Mouse (Mus musculus): Measurements from ENCODE around the gene Trak1. TPM values are rescaled to one million over a fixed set of nuclear protein-coding genes. Genes with fewer than 3 reads are reported as not detected.
A peak's percentile ranks its signal among the peaks of the same experiment; 100 is the strongest.

Gene Trak1
- polyA plus RNA-seq, 1 experiment from 2014 or later, result 26.1 TPM

DNA sequence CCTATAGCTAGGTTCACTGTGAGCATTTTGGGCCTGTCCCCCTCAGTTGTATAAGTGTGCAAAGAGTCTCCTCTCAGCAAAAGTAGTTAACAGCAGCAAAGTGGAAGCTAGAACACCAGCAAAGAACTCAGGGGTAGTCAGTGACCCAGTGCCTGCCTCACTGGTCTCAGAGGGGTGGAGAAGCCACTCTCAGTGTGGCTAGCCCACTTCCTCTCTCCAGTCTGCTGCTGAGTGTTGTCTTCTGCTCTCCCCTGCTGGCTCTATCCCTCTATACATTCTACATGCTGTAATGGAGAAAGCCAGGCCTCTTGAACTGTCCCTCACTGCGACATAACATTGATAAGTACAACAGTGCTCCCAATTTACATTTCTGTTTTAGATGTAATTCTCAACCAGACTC is 26.2 kb upstream of the Trak1 start:
- DNase-seq (ENCODE audit: low spot score), result no peak
- Histone ChIP-seq H3K36me3 (ENCODE audit: control insufficient read depth, insufficient read depth, low read length) (no peaks in the 10 kb centered on the region), H3K27me3 (replicated peaks; ENCODE audit: control insufficient read depth, insufficient read depth, low read length) (no peaks in the 10 kb centered on the region), H3K9ac (ENCODE audit: low read length) (no peak overlapping the region), H3K4me2 (ENCODE audit: low read length) (no peak overlapping the region), H3K27ac (ENCODE audit: low read depth) (no peak overlapping the region), H3K4me3 (ENCODE audit: low read depth, low read length) (no peak overlapping the region), H3K4me1 (replicated peaks; ENCODE audit: control insufficient read depth, insufficient read depth, low read length) (no peaks in the 10 kb centered on the region), H3K9me3 (ENCODE audit: control insufficient read depth, low read length) (no peaks in the 10 kb centered on the region)
- ATAC-seq (replicated peaks; ENCODE audit: low FRiP score, low TSS enrichment, low read depth), result no peak
- WGBS, result 88% methylated on average over 1 of the region's 1 CpGs

GRCm38 (mm10) chr9:121271561-121271960 is 25.7 kb upstream of the Trak1 start:
- H3K36me3 ChIP-seq (ENCODE audit: control insufficient read depth, insufficient read depth, low read length), result no peaks in the 10 kb centered on the region
- H3K4me1 ChIP-seq (replicated peaks; ENCODE audit: control insufficient read depth, insufficient read depth, low read length), result no peaks in the 10 kb centered on the region
- no peak for ATAC-seq (replicated peaks; ENCODE audit: low FRiP score, low TSS enrichment, low read depth)
- no peaks in the 10 kb centered on the region for H3K27me3 ChIP-seq (replicated peaks; ENCODE audit: control insufficient read depth, insufficient read depth, low read length)
- H3K9ac ChIP-seq (ENCODE audit: low read length), result no peak overlapping the region
- H3K27ac ChIP-seq (ENCODE audit: low read depth), result no peak overlapping the region
- DNase-seq (ENCODE audit: low spot score), result no peak
- H3K4me2 ChIP-seq (ENCODE audit: low read length), result no peak overlapping the region
- no peaks in the 10 kb centered on the region for H3K9me3 ChIP-seq (ENCODE audit: control insufficient read depth, low read length)
- WGBS, result 54% methylated on average over 4 of the region's 4 CpGs
- no peak overlapping the region for H3K4me3 ChIP-seq (ENCODE audit: low read depth, low read length)

DNA sequence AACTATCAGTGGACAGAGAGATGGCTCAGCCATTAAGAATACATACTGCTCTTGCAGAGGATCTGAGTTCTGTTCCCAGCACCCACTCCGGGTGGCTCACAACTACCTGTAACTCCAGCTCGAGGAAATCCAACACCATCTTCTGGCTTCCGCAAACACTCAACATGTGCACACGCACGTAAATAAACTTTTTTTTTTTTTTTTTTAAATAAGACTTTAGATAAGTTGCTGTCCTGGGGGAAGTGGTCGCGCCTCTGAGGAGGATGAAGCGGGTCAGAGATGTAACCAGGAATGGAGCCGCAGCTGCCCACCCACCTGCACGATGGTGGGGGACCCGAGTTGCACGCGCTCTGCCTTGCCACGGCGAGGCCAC is 20.6 kb upstream of the Trak1 start:
- H3K27ac ChIP-seq (ENCODE audit: low read depth), result no peak overlapping the region
- WGBS, result 18% methylated on average over 15 of the region's 15 CpGs
- DNase-seq (ENCODE audit: low spot score), result no peak
- H3K36me3 ChIP-seq (ENCODE audit: control insufficient read depth, insufficient read depth, low read length), result no peaks in the 10 kb centered on the region
- no peak for ATAC-seq (replicated peaks; ENCODE audit: low FRiP score, low TSS enrichment, low read depth)
- H3K4me3 ChIP-seq (ENCODE audit: low read depth, low read length), result peak overlapping the region; percentile 78
- H3K9ac ChIP-seq (ENCODE audit: low read length), result peak overlapping the region; percentile 61
- H3K27me3 ChIP-seq (replicated peaks; ENCODE audit: control insufficient read depth, insufficient read depth, low read length), result no peaks in the 10 kb centered on the region
- H3K4me2 ChIP-seq (ENCODE audit: low read length), result peak overlapping the region; percentile 72
- H3K9me3 ChIP-seq (ENCODE audit: control insufficient read depth, low read length), result no peaks in the 10 kb centered on the region
- 0 out of 2 replicates have a peak, but pooled peaks cover 5% of the 10 kb centered on the region for H3K4me1 ChIP-seq (replicated peaks; ENCODE audit: control insufficient read depth, insufficient read depth, low read length)

DNA sequence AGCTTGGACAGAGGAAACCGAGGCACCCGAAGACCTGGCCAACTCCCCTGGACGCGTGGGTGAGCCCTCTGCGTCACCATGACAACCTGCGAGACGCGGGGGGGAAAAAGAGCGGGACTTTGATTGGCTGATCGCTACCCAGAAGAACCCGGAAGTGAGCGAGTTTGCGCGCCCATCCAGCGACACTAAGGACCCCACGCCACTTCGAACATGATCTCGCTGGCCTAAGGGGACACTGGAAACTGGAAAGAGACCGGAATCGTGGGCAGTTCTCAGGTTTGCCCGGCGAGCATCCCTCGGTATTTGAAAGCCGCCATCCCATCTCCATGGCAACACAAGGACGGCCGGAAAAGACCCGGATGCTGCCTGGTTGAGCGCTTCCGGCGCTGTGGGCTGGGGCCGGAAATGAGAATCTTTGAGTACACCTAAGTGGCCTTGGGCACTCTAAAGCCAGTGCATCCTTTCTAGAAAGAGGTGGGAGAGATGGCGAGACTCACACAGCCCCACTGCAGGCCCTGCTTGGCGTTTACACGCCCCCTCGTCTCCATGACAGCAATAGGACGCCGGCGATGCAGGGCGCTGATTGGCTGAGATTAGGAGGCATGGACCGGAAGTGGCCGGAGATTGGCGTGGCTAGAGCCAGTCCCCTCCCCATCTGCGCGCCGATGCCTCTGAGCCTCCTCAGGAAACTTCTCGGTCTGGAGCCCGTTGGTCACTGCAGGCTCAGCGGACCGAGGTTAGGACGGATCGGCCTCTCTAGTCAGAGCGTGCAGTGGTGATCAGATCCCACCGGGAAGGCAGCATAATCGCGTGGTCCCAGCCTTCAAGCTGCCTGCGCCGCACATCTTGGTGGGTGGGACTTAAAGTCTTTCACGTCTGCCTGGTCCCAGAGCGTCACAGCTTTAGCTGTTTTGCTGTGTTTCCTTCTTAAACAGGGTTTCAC is 19.9 kb upstream of the Trak1 start, which contains the start of gene Ulk4:
TSS of gene Ulk4 (minus strand) at position 80 of the 943 bp plus-strand sequence.
- WGBS, result under 1% methylated on average over 59 of the region's 59 CpGs
- Histone ChIP-seq H3K4me2 (ENCODE audit: low read length) (peak within 1 kb of the TSS; percentile 72), H3K4me3 (ENCODE audit: low read depth, low read length) (peak within 1 kb of the TSS; percentile 78), H3K27ac (ENCODE audit: low read depth) (peak within 1 kb of the TSS; percentile 81), H3K9me3 (ENCODE audit: control insufficient read depth, low read length) (no peaks in the 10 kb centered on the region), H3K36me3 (ENCODE audit: control insufficient read depth, insufficient read depth, low read length) (no peaks in the 10 kb centered on the region), H3K9ac (ENCODE audit: low read length) (peak within 1 kb of the TSS; percentile 61), H3K4me1 (replicated peaks; ENCODE audit: control insufficient read depth, insufficient read depth, low read length) (0 out of 2 replicates have a peak, but pooled peaks cover 5% of the 10 kb centered on the region), H3K27me3 (replicated peaks; ENCODE audit: control insufficient read depth, insufficient read depth, low read length) (no peaks in the 10 kb centered on the region)
- DNase-seq (ENCODE audit: low spot score) (peak; percentile 99), ATAC-seq (replicated peaks; ENCODE audit: low FRiP score, low TSS enrichment, low read depth) (peak; percentile 97)

GRCm38 (mm10) chr9:121279216-121279615 is 18.1 kb upstream of the Trak1 start:
- WGBS, result 82% methylated on average over 5 of the region's 5 CpGs
- no peaks in the 10 kb centered on the region for H3K27me3 ChIP-seq (replicated peaks; ENCODE audit: control insufficient read depth, insufficient read depth, low read length)

GRCm38 (mm10) chr9:121281891-121282290 is 15.4 kb upstream of the Trak1 start:
- Histone ChIP-seq H3K27me3 (replicated peaks; ENCODE audit: control insufficient read depth, insufficient read depth, low read length) (no peaks in the 10 kb centered on the region), H3K36me3 (ENCODE audit: control insufficient read depth, insufficient read depth, low read length) (no peaks in the 10 kb centered on the region), H3K27ac (ENCODE audit: low read depth) (no peak overlapping the region), H3K9ac (ENCODE audit: low read length) (no peak overlapping the region), H3K4me3 (ENCODE audit: low read depth, low read length) (no peak overlapping the region), H3K4me2 (ENCODE audit: low read length) (no peak overlapping the region), H3K4me1 (replicated peaks; ENCODE audit: control insufficient read depth, insufficient read depth, low read length) (peaks cover 8% of the 10 kb centered on the region; the same call in 1 of the 2 replicates), H3K9me3 (ENCODE audit: control insufficient read depth, low read length) (0 out of 2 replicates have a peak, but pooled peaks cover 2% of the 10 kb centered on the region)
- ATAC-seq (replicated peaks; ENCODE audit: low FRiP score, low TSS enrichment, low read depth) (no peak), DNase-seq (ENCODE audit: low spot score) (no peak)
- 86% methylated on average over 6 of the region's 6 CpGs for WGBS

More at GRCm38 (mm10) chr9:121279216-121279615, 18.1 kb upstream of the Trak1 start:
- Histone ChIP-seq H3K36me3 (ENCODE audit: control insufficient read depth, insufficient read depth, low read length) (no peaks in the 10 kb centered on the region), H3K9ac (ENCODE audit: low read length) (no peak overlapping the region), H3K9me3 (ENCODE audit: control insufficient read depth, low read length) (no peaks in the 10 kb centered on the region), H3K4me2 (ENCODE audit: low read length) (no peak overlapping the region), H3K4me1 (replicated peaks; ENCODE audit: control insufficient read depth, insufficient read depth, low read length) (0 out of 2 replicates have a peak, but pooled peaks cover 5% of the 10 kb centered on the region), H3K27ac (ENCODE audit: low read depth) (no peak overlapping the region), H3K4me3 (ENCODE audit: low read depth, low read length) (no peak overlapping the region)
- ATAC-seq (replicated peaks; ENCODE audit: low FRiP score, low TSS enrichment, low read depth) (no peak), DNase-seq (ENCODE audit: low spot score) (no peak)

DNA sequence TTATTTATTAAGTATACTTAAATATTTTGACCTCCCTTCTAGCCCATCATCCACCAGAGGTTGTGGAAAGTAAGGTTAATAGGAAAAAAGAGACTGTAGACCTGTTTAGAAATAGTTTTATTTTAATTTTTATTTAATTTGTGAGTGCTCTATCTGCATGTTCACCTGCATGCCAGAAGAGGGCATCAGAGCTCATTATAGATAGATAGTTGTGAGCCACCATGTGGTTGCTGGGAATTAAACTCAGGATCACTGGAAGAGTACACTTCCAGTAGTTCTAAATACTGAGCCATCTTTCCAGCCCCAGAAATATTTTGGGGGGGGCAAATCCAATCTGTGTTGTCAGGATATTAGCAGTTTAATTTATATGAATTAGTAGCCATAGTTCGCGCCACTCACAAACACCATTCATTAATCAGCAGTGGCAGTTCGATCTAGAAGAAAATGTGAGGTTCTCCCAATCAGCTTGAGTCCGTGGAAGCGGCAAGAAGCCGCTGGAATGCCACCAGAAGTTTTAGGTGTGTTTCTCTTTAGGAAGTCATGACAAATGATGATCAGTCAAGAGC is 13.6 kb upstream of the Trak1 start:
- Histone ChIP-seq H3K4me3 (ENCODE audit: low read depth, low read length) (no peak overlapping the region), H3K4me1 (replicated peaks; ENCODE audit: control insufficient read depth, insufficient read depth, low read length) (peaks cover 3% of the 10 kb centered on the region; the same call in 1 of the 2 replicates), H3K4me2 (ENCODE audit: low read length) (no peak overlapping the region), H3K9ac (ENCODE audit: low read length) (no peak overlapping the region), H3K36me3 (ENCODE audit: control insufficient read depth, insufficient read depth, low read length) (no peaks in the 10 kb centered on the region), H3K27me3 (replicated peaks; ENCODE audit: control insufficient read depth, insufficient read depth, low read length) (no peaks in the 10 kb centered on the region), H3K9me3 (ENCODE audit: control insufficient read depth, low read length) (0 out of 2 replicates have a peak, but pooled peaks cover 2% of the 10 kb centered on the region), H3K27ac (ENCODE audit: low read depth) (no peak overlapping the region)
- WGBS, result 95% methylated on average over 6 of the region's 6 CpGs
- DNase-seq (ENCODE audit: low spot score) (no peak), ATAC-seq (replicated peaks; ENCODE audit: low FRiP score, low TSS enrichment, low read depth) (no peak)

DNA sequence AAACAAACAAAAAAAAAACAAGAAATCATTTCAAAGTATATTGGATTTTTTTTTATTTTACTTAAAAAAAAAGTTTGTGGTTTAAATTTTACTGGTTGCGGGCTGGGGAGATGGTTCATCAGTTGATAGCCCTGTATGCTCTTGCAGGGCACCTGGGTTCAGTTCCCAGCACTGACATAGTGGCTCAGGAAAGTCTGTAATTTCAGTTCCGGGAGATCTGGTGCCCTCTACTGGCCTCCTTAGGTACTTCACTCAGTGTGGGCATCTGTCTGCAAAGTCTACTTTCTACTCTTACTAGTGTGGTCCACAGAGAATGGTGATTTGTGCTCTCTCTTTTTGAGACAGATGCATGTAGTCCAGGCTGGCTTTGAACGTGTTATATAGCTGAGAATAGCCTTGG is 12.9 kb upstream of the Trak1 start:
- H3K4me3 ChIP-seq (ENCODE audit: low read depth, low read length), result no peak overlapping the region
- no peaks in the 10 kb centered on the region for H3K36me3 ChIP-seq (ENCODE audit: control insufficient read depth, insufficient read depth, low read length)
- DNase-seq (ENCODE audit: low spot score), result peak; percentile 74
- no peak for ATAC-seq (replicated peaks; ENCODE audit: low FRiP score, low TSS enrichment, low read depth)
- H3K4me1 ChIP-seq (replicated peaks; ENCODE audit: control insufficient read depth, insufficient read depth, low read length), result peaks cover 3% of the 10 kb centered on the region; the same call in 1 of the 2 replicates
- no peak overlapping the region for H3K4me2 ChIP-seq (ENCODE audit: low read length)
- 0 out of 2 replicates have a peak, but pooled peaks cover 2% of the 10 kb centered on the region for H3K9me3 ChIP-seq (ENCODE audit: control insufficient read depth, low read length)
- no peak overlapping the region for H3K27ac ChIP-seq (ENCODE audit: low read depth)
- no peaks in the 10 kb centered on the region for H3K27me3 ChIP-seq (replicated peaks; ENCODE audit: control insufficient read depth, insufficient read depth, low read length)
- 92% methylated on average over 3 of the region's 3 CpGs for WGBS
- no peak overlapping the region for H3K9ac ChIP-seq (ENCODE audit: low read length)
